Mouse (Mus musculus) left cerebral cortex, adult 9 months (tissue): ENCODE results near the gene Lalba.
"Not testable (repeated sequence)": the region's sequence is repeated elsewhere in the genome, so short reads cannot be mapped to it uniquely, and the experiment has no call there.

Experiments
- DNase-seq, 2 experiments: peaks; one replicate each; pipeline ENCODE4 v3.0.0; 2022; ENCODE audit warnings: low spot score in 2 of 2

Gene Lalba

DNA sequence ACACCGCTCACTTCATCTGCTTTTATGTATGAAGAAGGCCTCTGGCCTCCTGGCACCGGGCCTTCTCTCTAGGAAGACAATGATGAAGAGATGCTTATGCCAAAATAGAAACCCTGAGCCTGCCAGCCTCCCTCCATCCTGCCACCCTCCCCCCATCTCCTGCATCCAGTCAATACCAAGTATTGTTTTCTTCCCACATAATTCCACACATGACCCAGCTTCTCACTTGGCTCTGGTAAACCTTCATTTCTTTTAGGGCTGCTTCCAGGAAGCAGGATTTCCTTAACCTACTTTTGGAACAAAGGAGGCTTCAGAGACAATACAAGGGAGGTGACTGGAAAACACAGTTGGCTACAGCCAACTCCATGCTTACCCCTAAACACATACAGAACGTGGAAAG is at the start of gene Lalba:
Lalba (minus strand) TSS at position 21 of the 400 bp plus-strand sequence.
- no peak for DNase-seq

DNA sequence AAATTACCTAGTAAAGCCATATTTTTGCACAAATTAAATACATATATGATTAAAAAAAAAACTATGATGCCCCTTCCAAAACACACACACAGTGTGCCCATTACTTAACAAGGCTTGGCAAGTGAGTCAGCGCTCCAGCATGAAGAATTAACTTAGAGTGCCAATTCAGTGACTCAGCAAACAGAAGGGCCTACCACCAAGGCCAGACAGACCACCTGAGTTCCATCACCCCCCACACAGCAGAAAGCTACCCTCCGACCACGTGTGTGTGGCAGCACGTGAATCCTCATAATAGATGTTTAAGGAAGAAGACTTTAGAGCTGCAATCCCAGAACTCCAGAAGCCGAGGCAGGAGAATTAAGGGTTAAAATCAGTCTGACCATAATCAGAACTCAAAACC is 49.8 kb upstream of the Lalba start:
- DNase-seq = no peak

DNA sequence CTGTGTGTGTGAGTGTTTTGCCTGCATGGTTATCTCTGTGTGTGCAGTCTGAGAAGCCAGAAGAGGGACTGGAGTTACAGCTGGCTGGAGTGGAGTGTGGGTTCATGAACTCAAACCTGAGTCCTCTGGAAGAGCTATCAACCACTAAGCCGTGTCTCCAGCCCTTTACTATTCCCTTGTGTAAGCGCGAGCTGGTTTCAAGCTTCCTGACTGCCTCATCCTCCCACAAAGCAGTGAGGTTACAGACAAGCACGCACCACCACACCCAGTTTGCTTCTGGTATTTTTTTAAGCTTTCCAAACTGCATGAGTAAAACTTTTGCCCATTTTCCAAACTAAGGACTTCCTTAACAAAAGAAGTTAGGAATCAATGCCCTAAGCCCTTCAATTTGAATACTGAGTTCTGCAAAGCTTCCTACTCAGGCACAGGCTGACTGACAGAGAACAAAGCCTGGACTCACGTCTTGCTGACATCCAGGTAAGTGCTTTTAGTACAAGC is 45.6 kb upstream of the Lalba start:
- no peak for DNase-seq

DNA sequence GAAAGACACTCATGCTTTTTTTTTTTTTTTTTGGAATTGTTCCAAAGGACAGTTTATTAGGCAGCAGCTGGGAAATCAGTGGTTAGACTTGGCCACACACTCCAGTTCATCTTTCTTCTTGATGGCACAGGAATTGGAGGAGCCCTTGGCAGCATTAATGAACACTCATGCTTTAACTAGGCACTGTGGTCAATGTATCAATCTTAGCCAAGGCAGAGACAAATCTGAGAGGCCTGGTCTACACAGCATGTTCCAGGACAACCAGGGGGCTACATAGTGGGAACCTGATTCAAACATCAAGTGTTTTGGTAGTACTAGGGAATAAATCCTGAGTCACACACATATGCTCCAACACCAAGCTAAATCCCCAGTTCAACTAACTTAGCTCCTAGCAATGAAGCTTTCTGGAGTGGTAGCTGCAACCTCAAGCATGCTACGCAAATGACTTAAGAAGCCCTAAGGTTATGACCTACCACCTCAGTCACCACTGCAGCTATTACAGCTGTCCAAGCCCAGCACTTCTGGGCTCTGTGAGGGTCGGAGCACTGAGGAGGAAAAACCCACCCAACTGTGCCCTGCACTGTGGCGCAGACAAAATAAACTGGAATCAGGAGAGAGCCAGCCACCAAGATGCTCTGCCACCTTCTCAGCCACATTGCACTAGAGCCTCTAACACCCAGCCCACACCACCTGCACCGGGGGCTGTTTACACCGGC is 44.7 kb upstream of the Lalba start:
- no peak for DNase-seq

DNA sequence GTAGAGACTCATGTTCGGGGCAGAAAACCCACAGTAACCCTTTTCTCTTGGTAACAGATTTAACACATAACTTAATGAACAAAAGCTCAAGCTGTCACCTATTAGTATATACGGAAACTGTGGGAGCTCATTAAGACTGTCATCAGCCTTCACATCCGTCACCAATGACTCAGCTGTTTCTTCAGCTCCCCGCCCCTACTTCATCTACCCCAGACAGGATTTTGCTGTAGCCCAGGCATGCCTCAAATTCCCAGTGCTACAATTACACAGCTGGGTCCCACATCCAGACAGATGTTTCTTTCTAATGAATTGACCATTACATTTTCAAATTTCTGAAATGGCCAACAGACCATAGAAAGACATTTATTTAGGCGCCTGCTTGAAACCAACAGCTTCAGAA is 43.5 kb upstream of the Lalba start:
- no peak for DNase-seq

DNA sequence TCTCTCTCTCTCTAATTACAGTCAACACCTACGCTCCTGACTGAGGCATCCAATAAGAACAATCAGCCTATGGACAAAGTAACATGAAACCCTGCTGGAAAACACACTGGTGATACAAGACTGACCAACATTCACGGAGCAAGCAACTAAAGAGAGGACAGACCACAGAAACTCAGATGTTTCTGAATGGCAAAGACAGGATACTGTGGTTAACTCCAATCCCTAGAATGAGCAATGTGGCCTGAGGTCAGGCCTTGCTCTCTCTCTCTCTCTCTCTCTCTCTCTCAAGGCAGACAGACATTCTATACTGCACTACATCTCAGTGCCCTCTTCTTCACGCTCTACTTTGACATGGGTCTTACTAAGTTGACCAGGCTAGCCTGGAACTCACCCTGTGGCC is 38.7 kb upstream of the Lalba start:
- no peak for DNase-seq

DNA sequence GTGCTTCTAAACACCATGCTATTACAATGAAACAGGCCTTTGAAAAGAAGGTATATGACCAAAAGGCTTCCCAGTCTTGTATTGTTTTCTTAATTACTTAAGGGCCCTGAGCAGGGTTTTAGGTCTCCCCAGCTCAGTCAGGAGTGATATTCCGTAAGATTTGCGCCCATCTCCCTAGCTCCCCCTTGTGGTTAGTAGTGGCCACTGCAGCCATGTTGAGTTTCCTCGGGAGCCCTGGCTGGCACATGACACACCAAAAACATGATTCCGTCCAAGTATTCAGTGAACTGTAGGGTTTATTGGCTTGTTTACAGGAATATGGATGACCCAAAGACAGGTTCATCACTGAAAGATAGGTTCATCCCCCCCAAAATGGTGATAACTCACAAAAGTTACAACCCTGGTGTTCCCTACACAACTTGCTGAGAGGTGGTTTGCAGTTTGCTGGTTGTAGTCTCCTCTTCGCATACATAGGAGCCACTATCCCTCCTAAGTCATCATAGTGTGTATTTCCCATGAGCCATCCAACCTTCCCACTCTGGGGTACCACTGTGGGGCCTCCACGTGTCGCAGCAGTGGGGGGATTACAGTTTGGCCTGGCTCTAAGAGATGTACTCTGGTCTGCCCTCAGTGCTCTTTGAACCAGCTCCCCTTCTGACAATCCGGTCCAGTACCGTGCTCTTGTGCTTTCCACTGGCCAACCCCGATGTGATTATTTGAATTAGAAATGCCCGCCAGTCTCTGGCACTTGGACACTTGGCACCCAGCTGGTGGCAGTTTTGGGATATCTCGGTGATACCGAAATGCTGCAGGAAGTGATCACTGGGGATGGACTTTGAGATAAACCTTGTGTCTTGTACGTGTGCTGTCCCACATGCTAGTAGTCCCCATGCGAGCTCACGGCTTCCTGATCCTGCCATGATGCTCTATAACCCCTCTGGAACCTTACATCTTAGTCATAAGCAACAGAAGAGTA is 35.1 kb upstream of the Lalba start:
- DNase-seq = peak in 1 of 2 experiments; percentile 61

DNA sequence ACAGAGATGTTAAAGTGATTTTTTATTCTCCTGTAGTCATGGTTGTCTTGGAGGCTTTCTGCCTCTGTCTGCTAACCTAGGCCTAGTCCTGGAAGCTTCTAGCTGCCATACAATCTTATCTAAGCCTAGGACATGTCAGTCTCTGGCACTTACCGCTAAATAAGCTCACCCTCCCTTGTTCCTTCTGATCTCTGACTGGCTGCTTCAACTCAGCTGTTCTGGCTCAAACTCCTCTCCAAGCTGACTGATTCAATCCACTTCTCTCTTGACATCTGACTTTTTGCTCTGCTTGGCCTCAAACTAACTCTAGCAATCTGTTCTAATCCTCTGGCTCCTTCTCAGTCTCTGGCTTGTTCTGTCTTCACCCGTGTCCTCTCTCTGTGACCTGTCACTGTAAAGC is 32.3 kb upstream of the Lalba start:
- not testable (repeated sequence) for DNase-seq

DNA sequence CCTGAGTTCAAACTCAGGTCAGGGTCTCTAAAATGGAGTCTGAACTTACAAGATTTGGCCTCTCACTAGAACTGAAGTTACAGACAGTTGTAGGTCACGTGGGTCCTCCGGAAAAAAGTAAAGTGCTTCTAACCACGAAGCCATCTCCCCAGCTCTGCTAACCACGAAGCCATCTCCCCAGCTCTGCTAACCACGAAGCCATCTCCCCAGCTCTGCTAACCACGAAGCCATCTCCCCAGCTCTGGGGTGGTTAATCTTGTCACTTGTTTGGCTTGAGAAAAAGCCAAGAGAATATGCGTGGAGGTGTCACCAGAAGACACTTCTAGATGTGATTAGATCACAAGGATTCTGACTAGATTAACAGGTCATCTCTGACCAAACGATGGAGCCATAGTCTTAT is 31.6 kb upstream of the Lalba start:
- no peak for DNase-seq

DNA sequence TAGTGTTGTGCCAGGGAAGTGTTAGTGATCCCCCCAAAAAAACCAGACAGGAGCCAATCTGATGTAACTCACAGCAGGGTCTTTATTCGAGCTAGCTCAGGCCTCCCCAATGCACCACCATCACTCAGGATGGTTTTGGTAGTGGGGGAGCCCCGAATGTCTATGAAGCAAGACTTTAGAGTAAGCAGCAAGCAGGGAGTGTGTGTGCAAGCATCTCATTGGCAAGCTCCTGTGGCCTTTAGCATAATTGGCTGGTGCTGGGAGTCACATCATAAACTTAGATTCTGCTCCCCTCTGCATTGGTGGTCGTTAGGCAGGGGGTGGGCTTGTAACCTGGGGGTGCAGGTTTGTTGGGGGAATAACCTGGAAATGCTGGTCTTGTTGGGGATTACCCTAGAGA is 31.2 kb upstream of the Lalba start:
- not testable (repeated sequence) for DNase-seq

DNA sequence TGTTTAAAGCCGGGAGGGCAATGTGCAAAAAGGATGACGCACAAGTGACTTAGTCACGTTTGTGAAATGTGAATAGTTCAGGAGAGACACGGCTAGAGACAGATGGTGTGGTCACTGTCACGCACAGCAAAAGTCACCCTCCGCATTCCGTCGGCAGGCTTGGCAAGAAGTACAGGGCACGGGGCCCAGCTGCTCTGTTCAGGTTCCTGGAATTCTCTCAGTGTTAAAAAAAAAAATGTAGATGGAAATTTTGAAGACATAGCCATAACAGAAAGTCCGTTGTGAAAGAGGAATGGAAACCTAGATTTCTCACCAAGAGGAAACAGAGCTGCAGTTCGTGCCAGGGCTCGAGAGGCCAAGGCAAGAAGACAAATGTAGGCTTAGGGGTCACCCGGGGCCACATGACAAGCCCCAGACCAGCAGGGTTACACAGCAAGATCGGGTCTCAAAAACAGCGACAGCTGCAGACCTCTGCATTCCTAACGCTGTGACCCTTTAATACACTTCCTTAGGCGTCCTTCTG is 30.3 kb upstream of the Lalba start:
- peak in 1 of 2 experiments; percentile 51 for DNase-seq

DNA sequence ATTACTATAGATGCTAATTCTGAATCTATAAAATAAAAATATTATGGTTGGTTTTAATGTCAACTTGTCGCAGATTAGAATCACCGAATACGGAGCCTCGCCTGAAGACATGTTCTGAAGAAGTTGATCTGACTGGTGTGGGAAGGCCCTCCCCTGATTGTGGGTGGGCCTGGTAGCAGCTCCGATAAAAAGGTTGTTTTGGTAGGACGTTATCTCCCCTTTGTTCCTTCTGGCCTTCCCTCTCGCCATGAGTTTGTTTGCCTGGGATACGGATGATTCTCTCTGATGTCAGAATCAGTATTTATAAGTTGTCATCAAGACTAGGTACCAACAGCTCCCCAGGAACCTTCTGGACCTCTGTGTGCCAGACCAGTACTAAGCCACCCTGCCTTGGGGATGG is 29.7 kb upstream of the Lalba start:
- DNase-seq = no peak

DNA sequence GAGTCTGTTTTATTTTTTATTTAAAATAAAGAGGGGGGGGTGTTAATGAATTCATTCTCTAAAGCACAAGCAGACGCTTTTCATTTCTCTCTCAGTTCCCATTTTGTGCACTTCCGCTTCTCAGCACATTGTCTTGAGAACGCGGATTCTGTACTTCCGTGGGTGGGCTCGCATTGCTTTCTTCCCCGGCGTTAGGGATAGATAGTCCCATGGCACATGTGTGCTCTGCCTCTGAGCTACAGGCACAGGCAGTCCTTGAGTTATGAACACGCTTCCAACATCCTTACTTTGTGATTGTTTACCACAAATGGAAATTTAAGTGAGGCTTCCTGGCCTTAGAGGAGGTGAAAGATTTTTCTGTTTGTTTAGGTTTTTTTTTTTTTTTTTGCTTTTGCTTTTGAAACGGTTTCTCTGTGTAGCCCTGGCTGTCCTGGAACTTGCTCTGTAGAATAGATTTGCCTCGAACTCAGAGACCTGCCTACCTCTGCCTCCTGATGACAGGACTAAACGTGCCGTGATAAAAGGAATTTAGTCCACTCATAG is 28.9 kb upstream of the Lalba start:
- no peak for DNase-seq

DNA sequence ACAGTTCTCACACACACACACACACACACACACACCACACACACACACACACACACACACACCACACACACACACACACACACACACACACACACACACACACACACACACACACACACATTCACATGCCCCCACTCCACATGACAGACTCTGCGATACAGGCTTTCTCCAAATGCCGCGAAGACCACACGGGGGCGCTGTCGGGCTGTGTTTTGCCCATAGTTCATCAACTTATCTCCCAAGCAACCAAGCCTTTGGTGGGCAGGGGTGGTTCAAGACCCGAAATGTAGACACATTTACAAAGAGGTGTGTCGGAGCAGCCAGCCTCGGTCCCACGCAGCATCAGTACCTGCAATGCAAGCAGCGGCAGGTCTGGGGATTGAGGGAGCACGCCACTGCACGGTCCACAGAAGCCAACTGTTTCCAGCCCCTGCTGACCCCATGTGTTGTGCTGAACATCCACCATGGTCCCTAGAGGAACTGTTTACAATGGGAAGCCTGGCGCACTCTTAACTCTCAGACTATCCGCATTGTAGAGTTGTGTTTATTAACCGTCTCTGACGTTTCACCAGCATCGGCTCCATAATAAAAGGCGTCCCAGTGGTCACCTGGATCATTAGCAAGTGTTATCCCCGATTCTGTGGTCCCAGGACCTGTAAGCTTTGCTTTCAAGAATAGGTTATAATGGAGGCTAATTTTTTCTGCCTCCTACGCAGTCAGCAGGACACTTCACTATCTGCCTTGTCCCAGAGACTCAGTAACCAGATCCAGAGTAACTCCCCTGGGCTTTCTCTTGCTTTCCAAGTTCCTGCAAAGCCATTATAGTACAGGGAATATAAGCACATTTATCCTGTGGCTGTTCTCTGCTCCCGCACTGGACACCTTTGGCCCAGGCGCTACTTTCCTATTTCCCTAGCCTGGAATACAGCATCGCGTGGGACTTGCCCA is 28.2 kb upstream of the Lalba start:
- peak in 1 of 2 experiments; percentile 69 for DNase-seq

DNA sequence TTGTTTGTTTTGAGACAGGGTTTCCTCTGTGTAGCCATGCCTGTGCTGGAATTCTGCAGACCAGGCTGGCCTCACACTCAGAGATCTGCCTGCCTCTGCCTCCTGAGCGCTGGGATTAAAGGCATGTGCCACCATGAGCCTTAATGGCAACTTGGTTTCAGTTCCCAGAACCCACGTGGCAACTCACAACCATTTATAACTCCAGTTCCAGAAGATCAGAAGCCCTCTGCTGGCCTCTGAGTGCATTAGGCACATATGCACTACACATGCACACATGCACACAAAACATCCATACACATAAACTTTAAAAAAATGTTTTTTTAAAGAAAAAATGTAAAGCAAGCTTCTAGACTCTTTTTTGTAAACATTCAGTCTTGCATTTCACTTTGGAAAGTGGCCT is 26.9 kb upstream of the Lalba start:
- DNase-seq = no peak

DNA sequence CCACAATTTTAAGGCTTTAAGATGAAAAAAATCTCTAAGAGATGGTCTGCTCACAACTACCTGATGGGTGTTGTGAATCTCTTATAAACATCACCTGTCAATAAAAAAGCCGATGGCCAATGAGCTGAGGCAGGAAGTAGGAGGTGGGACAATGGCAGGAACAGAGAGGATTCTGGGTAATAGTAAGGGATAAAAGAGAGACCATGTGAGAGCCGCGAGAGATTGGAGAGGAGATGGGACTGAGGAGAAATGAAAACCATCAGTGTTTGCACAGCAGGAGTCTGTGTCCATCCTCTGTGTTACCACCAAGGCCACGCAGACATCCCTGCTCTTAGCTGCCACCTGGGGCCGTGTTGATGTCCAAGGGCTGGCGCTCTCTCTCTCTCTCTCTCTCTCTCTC is 24.8 kb upstream of the Lalba start:
- no peak for DNase-seq

DNA sequence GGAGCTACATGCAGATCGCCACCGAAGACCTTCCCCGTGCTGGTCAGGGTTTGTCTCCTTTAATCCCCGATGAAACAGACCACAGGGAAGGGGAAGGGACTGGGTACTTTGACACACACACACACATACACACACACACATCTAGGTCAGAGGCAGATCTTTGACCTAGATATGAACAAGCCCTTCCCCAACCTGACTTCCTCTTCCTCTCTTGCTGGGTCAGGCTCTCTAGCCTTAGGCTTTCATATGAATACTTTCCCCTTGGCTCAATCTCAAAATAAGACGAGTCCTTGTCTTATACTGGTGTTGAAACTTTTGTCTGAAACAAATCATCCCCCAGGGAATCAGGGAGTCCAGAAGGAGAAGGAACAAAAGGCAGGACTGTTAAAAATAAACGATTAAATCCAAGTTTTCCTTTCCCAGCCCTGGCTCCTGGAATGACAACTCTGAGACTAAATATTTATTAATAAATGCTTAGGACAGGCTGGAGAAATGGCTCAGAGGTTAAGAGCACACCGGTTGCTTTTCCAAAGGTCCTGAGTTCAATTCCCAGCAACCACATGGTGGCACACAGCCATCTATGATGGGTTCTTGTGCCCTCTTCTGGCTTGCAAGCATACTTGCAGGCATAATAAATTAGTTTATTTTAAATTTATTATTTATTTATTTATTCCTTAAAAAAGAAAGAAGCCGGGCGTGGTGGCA is 23.9 kb upstream of the Lalba start:
- no peak for DNase-seq

DNA sequence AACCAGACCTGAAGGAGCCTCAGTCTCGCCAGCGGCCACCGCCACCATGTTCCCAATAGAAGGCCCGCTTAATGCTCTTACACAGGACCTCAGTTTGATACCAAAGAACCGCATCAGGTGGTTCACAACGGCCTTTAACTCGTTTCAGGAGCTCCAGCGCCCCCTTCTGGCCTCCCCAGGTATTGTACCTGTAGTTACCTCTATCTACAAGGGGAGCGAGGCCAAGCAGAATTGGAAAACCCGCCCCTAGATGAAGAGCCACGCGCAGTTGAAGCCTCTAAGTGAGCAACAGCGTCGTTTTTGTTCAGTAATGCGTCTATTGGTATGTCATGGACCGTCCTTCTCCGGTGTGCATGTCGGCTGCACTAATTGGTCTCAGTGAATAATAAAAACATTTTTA is 22.0 kb upstream of the Lalba start:
- peak in 1 of 2 experiments; percentile 70 for DNase-seq

DNA sequence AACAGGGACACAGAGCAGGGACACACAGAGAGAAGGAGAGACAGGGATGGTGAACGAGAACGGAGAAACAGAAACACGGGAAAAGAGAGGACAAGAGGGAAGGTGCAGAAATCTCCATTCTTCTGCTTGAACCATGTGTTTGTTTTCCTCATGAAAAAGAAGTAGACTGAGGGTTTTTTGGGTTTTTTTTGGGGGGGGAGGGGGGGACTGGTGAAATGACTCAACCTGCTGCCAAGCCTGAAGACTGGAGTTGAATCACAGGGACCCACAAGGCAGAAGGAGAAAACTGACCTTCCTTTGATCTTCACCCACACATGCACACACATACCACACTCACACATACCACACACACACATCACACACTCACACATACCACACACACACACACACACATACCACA is 20.8 kb upstream of the Lalba start:
- DNase-seq = no peak

DNA sequence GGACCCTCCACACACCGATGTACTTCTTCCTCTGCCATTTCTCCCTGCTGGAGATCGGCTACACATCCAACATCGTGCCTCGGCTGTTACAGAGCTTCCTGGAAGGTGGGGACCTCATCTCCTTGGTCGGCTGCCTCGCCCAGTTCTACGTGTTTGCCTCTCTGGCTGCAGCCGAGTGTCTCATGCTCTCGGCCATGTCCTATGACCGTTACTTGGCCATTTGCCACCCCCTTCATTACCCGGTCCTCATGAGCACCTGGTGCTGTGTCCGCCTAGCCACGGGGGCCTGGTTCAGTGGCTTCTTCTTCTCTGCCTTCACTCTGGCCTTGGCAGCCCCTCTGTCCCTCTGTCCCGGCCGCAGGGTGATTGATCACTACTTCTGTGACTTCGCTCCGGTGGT is 15.1 kb upstream of the Lalba start:
- DNase-seq = no peak
